Mouse (Mus musculus): ENCODE measurements around the gene Arhgap15. TPM values are rescaled to one million over a fixed set of nuclear protein-coding genes. Genes with fewer than 3 reads are reported as not detected.

Arhgap15 gene
- polyA plus RNA-seq, 1 experiment from 2014 or later, result 1.4 TPM

- no peak overlapping the region for H3K4me3 ChIP-seq
- no peak overlapping the region for H3K27ac ChIP-seq
- no peak overlapping the region for H3K9ac ChIP-seq
- ATAC-seq (ENCODE audit: low FRiP score), result no peak
- no peak overlapping the region for H3K4me2 ChIP-seq (replicated peaks)
- no peaks in the 10 kb centered on the region for H3K36me3 ChIP-seq
- H3K27me3 ChIP-seq, result no peaks in the 10 kb centered on the region
- WGBS, result 81% methylated on average over 5 of the region's 5 CpGs
- no peaks in the 10 kb centered on the region for H3K9me3 ChIP-seq (replicated peaks)
- H3K4me1 ChIP-seq, result no peaks in the 10 kb centered on the region
These were observed 93.0 kb downstream of the Arhgap15 start for GRCm38 (mm10) chr2:43841644-43842043.

DNA sequence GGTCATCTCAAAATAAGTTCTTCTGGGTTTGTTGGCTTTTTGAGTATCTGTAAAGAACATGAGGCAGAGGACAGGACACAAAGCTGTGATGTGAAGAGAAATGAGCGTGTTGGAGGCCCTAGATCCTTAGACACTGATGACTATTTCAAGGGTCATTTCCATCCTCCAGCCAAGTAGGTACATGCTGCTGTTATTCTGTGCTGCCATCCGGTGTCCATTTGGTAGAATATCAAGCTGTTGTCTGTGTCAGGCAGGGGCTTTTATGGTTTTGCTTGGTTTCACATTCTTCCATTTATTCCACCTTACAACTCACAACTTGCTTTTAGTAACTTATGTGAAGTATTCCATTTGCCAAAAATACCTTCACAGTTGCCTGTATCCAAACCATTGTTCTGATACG, 102.6 kb downstream of the Arhgap15 start:
- Histone ChIP-seq H3K4me1 (no peaks in the 10 kb centered on the region), H3K9me3 (replicated peaks) (no peaks in the 10 kb centered on the region)
- no peak for ATAC-seq (ENCODE audit: low FRiP score)

DNA sequence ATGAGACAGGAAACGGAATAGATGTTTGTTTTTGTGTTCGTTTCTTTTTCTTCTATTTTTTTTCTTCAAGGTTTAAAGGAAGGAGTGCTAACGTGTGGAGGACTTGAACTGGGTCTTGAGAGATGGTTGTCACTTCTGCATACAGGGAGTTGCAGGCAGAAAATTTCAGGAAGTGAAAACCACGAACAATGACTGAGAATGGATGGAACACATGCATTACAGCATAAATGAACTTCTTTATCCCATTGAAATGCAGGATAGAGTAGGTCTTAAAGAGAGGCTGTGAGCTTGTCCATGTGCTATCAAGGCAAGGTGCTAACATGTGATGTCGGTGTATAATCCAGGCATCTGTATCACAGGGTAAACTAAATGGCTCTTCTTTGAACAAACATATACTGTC, 114.1 kb downstream of the Arhgap15 start:
- WGBS, result 88% methylated on average over 5 of the region's 5 CpGs
- no peaks in the 10 kb centered on the region for H3K27me3 ChIP-seq
- no peaks in the 10 kb centered on the region for H3K36me3 ChIP-seq
- no peak overlapping the region for H3K4me2 ChIP-seq (replicated peaks)
- H3K27ac ChIP-seq, result no peak overlapping the region
- no peaks in the 10 kb centered on the region for H3K4me1 ChIP-seq
- H3K9ac ChIP-seq, result no peak overlapping the region
- no peak overlapping the region for H3K4me3 ChIP-seq
- no peak for ATAC-seq (ENCODE audit: low FRiP score)
- no peaks in the 10 kb centered on the region for H3K9me3 ChIP-seq (replicated peaks)

More for the DNA sequence above, 102.6 kb downstream of the Arhgap15 start:
- Histone ChIP-seq H3K4me3 (no peak overlapping the region), H3K27me3 (no peaks in the 10 kb centered on the region), H3K27ac (no peak overlapping the region), H3K36me3 (no peaks in the 10 kb centered on the region), H3K4me2 (replicated peaks) (no peak overlapping the region), H3K9ac (no peak overlapping the region)
- whole genome bisulfite sequencing, result 61% methylated on average over 3 of the region's 3 CpGs

GRCm38 (mm10) chr2:43902403-43902973, 153.9 kb downstream of the Arhgap15 start:
- H3K4me3 ChIP-seq, result no peak overlapping the region
- no peak overlapping the region for H3K4me2 ChIP-seq (replicated peaks)
- H3K27me3 ChIP-seq, result no peaks in the 10 kb centered on the region
- H3K4me1 ChIP-seq, result no peaks in the 10 kb centered on the region
- no peaks in the 10 kb centered on the region for H3K9me3 ChIP-seq (replicated peaks)
- WGBS, result 25% methylated on average over 7 of the region's 7 CpGs
- H3K36me3 ChIP-seq, result no peaks in the 10 kb centered on the region
- H3K27ac ChIP-seq, result no peak overlapping the region
- peak; percentile 89; the same call in 1 of the 2 replicates for ATAC-seq (ENCODE audit: low FRiP score)
- no peak overlapping the region for H3K9ac ChIP-seq

- Histone ChIP-seq H3K4me1 (no peaks in the 10 kb centered on the region), H3K36me3 (no peaks in the 10 kb centered on the region), H3K4me2 (replicated peaks) (no peak overlapping the region), H3K9me3 (replicated peaks) (no peaks in the 10 kb centered on the region), H3K9ac (no peak overlapping the region), H3K4me3 (no peak overlapping the region), H3K27ac (no peak overlapping the region), H3K27me3 (no peaks in the 10 kb centered on the region)
- ATAC-seq (ENCODE audit: low FRiP score), result no peak
- WGBS, result 92% methylated on average over 5 of the region's 5 CpGs
These were observed 158.9 kb downstream of the Arhgap15 start for GRCm38 (mm10) chr2:43907496-43907895.

DNA sequence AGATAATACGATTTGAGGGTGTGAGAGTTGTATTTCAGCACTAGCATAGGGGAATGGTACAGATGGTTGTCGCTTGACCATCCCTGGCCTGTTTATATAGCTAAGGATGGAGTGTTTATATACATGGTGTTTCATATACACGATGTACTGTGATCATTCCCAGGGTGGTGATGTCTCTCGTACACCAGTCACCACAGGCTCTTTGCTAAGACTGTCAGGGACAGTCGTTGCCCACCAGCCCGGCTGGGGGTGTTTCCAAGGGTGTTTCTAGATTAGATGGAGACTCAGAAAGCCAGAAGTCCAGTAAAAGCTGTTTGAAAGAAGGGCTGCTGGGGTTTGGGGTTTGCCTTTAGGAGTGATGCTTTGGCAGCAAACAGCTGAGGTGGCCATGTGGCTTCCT, 165.5 kb downstream of the Arhgap15 start:
- Histone ChIP-seq H3K4me3 (no peak overlapping the region), H3K4me2 (replicated peaks) (no peak overlapping the region), H3K27ac (no peak overlapping the region), H3K9ac (no peak overlapping the region), H3K36me3 (no peaks in the 10 kb centered on the region), H3K9me3 (replicated peaks) (no peaks in the 10 kb centered on the region), H3K4me1 (no peaks in the 10 kb centered on the region), H3K27me3 (no peaks in the 10 kb centered on the region)
- 93% methylated on average over 6 of the region's 6 CpGs for WGBS
- no peak for ATAC-seq (ENCODE audit: low FRiP score)

DNA sequence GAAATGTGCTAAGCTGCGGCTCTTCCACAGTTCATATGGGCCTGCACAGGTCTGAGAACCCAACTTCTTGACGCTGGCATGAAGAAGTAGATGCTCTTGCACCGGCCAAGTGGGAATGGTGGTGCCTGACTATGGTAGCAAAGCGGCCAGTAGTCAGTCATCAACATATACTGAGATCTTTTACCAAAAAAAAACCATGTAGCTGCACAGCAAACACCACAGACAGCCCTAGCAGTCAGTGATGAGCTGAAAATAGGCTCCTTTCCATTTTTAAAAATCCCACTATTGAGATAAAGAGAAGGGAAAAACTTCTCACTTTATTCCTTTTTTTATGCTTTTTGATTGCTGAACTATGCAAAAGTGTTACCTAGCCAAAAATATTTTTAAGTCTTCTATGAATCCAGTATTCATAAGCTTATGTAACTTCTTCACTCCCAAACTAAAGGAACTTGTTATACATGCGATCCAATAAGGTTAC, 175.3 kb downstream of the Arhgap15 start:
- WGBS, result 90% methylated on average over 5 of the region's 5 CpGs

DNA sequence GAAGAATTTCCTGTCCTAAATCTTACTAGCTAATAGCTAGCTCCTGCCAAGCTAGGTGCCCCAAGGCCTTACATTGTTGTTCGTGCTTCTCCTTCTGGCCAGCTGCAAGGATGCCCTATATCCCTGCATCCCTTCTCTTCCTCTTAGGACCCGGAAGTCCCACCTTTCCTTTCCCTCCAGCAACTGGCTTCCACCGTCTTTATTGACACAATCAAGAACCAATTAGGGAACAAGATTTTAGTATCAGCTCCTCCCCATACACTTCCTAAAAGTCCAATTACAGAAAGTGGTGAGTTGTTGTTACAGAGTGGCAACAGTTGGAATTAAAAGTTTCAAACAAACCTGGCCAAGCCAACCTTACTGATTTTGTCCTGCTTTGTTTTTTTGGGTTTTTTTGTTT, 183.1 kb downstream of the Arhgap15 start:
- Histone ChIP-seq H3K4me2 (replicated peaks) (no peak overlapping the region), H3K36me3 (no peaks in the 10 kb centered on the region), H3K27me3 (no peaks in the 10 kb centered on the region), H3K4me3 (no peak overlapping the region), H3K9ac (no peak overlapping the region), H3K4me1 (no peaks in the 10 kb centered on the region), H3K9me3 (replicated peaks) (no peaks in the 10 kb centered on the region), H3K27ac (no peak overlapping the region)
- 89% methylated on average over 3 of the region's 3 CpGs for WGBS
- ATAC-seq (ENCODE audit: low FRiP score), result no peak

More for the DNA sequence above, 175.3 kb downstream of the Arhgap15 start:
- H3K4me1 ChIP-seq, result no peaks in the 10 kb centered on the region
- no peaks in the 10 kb centered on the region for H3K9me3 ChIP-seq (replicated peaks)
- no peaks in the 10 kb centered on the region for H3K27me3 ChIP-seq
- no peak overlapping the region for H3K4me2 ChIP-seq (replicated peaks)
- ATAC-seq (ENCODE audit: low FRiP score), result no peak
- no peak overlapping the region for H3K9ac ChIP-seq
- H3K4me3 ChIP-seq, result no peak overlapping the region
- H3K27ac ChIP-seq, result no peak overlapping the region
- no peaks in the 10 kb centered on the region for H3K36me3 ChIP-seq

DNA sequence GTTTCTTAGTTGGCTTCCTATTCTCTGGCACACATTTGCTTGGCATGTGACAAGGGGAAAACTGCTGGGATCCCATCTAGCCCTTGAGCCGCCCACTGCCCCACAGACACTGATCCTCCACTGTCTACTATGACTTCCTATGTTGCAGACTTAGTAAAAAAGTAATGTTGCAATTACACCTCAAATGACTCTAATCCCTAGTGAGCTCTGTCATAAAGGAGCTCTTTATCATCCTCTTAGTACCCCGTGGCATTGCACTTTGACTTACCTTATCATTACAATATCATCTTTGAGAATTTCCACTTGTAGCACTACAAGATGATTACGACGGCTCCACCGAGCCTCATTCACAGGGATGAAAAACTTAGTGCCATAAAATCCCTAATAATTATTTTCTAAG, 190.6 kb downstream of the Arhgap15 start:
- no peak for ATAC-seq (ENCODE audit: low FRiP score)
- Histone ChIP-seq H3K4me3 (no peak overlapping the region), H3K27ac (no peak overlapping the region), H3K27me3 (no peaks in the 10 kb centered on the region), H3K36me3 (no peaks in the 10 kb centered on the region), H3K4me1 (no peaks in the 10 kb centered on the region), H3K9me3 (replicated peaks) (no peaks in the 10 kb centered on the region), H3K9ac (no peak overlapping the region), H3K4me2 (replicated peaks) (no peak overlapping the region)
- WGBS, result 94% methylated on average over 5 of the region's 5 CpGs

GRCm38 (mm10) chr2:43945679-43946078, 197.1 kb downstream of the Arhgap15 start:
- no peak overlapping the region for H3K4me2 ChIP-seq (replicated peaks)
- H3K9ac ChIP-seq, result no peak overlapping the region
- no peak for ATAC-seq (ENCODE audit: low FRiP score)
- H3K9me3 ChIP-seq (replicated peaks), result no peaks in the 10 kb centered on the region
- H3K4me1 ChIP-seq, result no peaks in the 10 kb centered on the region
- 91% methylated on average over 2 of the region's 2 CpGs for WGBS
- H3K4me3 ChIP-seq, result no peak overlapping the region
- no peak overlapping the region for H3K27ac ChIP-seq
- no peaks in the 10 kb centered on the region for H3K27me3 ChIP-seq
- H3K36me3 ChIP-seq, result no peaks in the 10 kb centered on the region

DNA sequence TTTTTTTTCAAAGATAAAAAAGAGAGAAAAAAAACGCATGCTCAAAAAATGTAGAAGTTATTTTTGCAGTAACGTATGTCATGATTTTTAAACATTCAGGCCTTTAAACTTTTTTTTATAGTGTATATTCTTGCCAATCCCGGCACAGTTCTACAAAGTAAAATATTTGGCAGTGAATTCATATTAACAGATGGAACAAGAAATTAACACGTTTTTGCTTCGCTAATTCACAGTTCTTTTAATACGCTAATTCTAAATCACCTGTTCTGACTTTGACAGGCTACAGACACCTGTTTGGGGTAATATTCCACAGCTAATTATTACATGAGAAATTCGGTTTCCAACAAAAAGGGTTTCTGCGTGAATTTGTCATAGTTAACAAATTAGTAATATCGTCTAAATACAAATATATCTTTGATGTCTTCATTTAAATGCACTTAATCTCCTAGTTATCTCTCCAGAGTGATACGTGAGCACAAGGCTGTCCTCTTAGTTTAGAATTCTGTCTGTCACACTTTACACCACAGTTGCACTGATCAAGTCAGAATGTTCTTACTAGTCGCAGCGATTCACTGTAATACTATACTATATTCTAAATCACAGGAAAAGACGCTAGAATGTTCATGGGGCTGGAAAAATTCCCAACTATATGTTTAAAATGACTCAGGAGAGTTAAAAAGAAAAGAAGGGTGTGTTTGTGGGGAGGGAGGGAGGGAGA, 201.3 kb downstream of the Arhgap15 start:
- no peaks in the 10 kb centered on the region for H3K27me3 ChIP-seq
- H3K4me1 ChIP-seq, result no peaks in the 10 kb centered on the region
- no peak overlapping the region for H3K9ac ChIP-seq
- H3K9me3 ChIP-seq (replicated peaks), result no peaks in the 10 kb centered on the region
- ATAC-seq (ENCODE audit: low FRiP score), result no peak
- H3K4me2 ChIP-seq (replicated peaks), result no peak overlapping the region
- no peak overlapping the region for H3K27ac ChIP-seq
- H3K4me3 ChIP-seq, result no peak overlapping the region
- H3K36me3 ChIP-seq, result no peaks in the 10 kb centered on the region
- 89% methylated on average over 13 of the region's 13 CpGs for WGBS

GRCm38 (mm10) chr2:43950741-43951140, 202.1 kb downstream of the Arhgap15 start:
- H3K4me1 ChIP-seq, result no peaks in the 10 kb centered on the region
- H3K4me3 ChIP-seq, result no peak overlapping the region
- no peak for ATAC-seq (ENCODE audit: low FRiP score)
- WGBS, result 82% methylated on average over 6 of the region's 6 CpGs
- no peaks in the 10 kb centered on the region for H3K9me3 ChIP-seq (replicated peaks)
- no peaks in the 10 kb centered on the region for H3K36me3 ChIP-seq
- no peak overlapping the region for H3K4me2 ChIP-seq (replicated peaks)
- H3K27ac ChIP-seq, result no peak overlapping the region
- H3K9ac ChIP-seq, result no peak overlapping the region
- no peaks in the 10 kb centered on the region for H3K27me3 ChIP-seq

GRCm38 (mm10) chr2:43959189-43959588, 210.6 kb downstream of the Arhgap15 start:
- H3K27ac ChIP-seq, result no peak overlapping the region
- no peaks in the 10 kb centered on the region for H3K9me3 ChIP-seq (replicated peaks)
- H3K27me3 ChIP-seq, result no peaks in the 10 kb centered on the region
- H3K36me3 ChIP-seq, result no peaks in the 10 kb centered on the region
- no peak overlapping the region for H3K9ac ChIP-seq
- H3K4me3 ChIP-seq, result no peak overlapping the region
- ATAC-seq (ENCODE audit: low FRiP score), result no peak
- no peak overlapping the region for H3K4me2 ChIP-seq (replicated peaks)
- no peaks in the 10 kb centered on the region for H3K4me1 ChIP-seq
